Mouse (Mus musculus) inflammation-experienced regulatory T-cells, adult 6 months (primary cell): ENCODE results near the gene Pdcd11. TPM values are rescaled to one million over a fixed set of nuclear protein-coding genes. Genes with fewer than 3 reads are reported as not detected.

ENCODE experiments used
- ATAC-seq: one replicate; pipeline ENCODE4 v1.8.0; 2017
- polyA plus RNA-seq, 3 experiments: library from polyadenylated mRNA; unstranded; fragments of 100-300 nt; shearing (Covaris generic); gene quantifications; one replicate each; pipeline ENCODE4 v1.2.1; 2017

Gene Pdcd11
- polyA plus RNA-seq, result 1 to 10 TPM; 5.9 to 8.5 (median 7.3) TPM

DNA sequence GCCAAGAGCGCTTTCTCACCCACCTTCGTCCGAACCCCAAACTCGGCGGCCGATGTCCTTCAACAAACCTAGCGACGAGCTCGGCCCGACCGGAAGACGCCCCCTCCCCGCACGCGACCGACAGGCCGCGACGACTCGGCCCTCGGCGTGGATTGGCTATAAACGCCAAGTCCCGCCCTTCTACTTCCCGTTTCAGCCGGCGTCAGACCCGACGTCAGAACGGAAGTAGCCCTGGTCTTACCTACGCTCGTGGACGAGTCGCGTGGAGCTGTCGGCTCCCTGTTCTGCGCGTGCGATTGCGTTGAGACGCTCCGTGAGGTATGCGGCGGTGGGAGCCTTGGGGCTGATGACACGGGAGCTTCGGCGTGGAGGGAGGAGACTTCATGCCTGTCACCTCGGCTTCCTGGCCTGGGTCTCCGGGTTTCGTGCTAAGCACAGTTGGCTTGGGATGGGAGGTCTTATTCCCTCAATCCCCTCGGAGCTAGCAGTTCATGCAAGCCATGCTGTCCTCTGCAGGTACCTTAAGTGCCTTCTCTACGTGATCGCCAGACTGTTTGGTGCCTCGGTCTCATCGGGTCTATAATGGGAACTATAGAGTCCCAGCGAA, at the start of gene Pdcd11, which contains the start of gene Usmg5:
Gene Pdcd11 (plus strand): TSS at position 219 of the 607 bp plus-strand sequence.
Gene Usmg5 (minus strand): TSS at position 98 of the 607 bp plus-strand sequence.
- ATAC-seq, result peak; percentile 96

- ATAC-seq, result no peak
Measured at GRCm38 (mm10) chr19:47043608-47044007, 47.0 kb upstream of the Pdcd11 start.

DNA sequence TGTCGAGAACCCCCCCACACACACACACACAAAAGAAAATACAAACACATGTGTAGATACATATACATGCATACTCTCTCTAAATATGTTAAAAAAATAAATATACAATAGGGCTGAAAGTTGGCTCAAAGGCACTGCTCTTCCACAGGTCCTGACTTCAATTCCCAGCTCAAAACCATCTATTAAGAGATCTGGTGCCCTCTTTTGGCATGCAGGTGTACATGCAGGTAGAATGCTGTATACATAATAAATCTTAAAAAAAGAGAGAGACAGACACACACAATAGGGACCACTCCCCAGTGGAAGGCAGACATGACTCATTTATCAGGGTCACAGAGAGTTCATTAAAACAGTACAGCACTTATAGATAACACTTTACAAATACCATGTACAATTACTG, 44.2 kb upstream of the Pdcd11 start:
- no peak for ATAC-seq

DNA sequence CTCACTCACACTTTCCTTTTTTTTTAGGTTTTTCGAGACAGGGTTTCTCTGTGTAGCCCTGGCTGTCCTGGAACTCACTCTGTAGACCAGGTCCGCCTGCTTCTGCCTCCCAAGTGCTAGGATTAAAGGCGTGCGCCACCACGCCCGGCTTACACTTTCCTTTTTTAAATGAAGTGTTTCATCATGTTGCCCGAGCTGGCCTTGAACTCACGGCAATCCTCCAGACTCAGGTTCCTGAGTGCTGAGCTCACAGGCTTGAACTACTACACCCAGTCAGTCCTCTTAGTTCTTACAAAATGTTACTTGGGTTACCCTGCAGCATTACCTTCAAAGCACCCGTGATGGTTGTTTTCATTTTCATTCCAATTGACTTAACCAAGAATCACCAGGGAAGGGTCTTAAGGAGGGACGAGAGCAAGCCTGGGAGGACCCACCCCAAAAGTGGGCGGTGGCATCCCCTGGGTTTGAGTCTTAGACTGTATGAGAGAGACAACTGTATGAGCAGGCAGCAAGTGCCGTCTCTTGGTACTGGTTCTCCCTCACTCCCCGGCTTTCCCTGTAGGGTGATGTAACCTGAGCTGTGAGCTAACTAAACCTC, 43.2 kb upstream of the Pdcd11 start:
- ATAC-seq, result no peak

- no peak for ATAC-seq
Measured at GRCm38 (mm10) chr19:47049061-47049460, 41.5 kb upstream of the Pdcd11 start.

DNA sequence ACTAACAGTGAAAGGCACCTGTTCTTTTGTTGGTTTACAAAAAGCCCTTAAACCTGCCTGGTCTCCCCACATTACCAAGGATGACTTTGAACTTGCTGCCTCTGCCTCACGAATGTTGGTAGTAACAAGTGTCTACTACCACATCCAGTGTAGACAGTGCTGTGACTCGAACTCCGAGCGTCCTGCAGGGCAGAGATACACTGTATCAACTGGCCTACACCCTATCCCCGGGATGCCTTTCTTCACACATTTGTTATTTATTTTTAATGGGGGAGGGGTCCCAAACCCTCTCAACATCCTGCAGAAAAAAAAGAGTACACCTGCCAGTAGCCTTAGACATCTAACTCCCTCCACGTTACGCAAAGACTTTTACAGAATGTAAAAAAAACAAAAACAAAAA, 40.7 kb upstream of the Pdcd11 start:
- no peak for ATAC-seq

DNA sequence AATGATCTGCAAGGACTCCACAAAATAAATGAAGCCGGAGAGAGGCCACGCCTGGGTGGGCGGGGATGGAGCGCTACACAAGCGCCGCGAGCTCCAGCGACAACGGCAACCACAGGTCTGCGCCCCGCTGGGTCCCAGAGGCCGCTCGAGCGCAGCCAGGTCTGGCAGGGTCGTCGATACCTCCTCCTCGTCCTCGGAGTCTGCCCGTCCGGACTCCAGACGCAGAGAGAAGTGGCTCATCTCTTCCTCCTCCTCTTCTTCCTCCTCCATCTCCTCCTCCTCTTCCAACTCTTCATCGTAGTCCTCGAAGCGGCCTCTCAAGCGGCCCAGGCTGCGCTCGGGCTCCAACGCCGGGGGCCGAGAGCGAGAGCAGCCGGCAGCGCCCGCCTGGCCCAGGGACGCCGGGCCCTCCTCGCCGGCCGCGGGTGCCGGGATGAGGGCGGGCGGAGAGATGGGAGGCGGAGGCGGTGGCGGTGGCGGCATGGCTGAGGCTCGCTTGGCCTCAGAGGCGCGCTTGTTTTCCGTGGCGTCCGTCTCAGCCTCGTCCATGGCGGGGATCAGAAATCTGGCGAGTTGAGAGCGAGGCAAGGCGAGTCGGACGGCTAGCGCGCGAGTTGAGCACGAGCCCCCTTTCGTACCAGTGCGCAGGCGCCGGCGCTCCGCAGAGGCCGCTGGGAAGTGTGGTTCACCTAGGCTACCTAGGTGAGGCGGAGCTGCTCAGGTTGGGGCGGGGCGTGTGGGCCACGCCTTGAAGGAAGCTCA, 40.1 kb upstream of the Pdcd11 start, which contains the start of gene Pcgf6:
Gene Pcgf6 (minus strand): TSS at position 636 of the 762 bp plus-strand sequence.
- peak; percentile 95 for ATAC-seq

DNA sequence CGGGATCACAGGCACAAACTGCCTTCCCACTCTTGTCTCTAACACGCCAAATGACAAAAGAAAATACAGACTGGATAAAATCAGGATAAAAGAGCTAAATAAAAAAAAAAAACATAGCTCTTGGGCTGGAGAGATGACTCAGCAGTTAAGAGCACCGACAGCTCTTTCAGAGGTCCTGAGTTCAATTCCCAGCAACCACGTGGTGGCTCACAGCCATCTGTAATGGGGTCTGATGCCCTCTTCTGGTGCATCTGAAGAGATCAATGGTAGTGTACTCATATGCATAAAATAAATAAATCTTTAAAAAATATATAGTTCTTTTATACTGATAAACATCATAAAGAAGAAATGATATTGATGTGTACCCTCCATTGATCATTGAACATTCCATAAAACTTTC, 37.6 kb upstream of the Pdcd11 start:
- ATAC-seq, result no peak

DNA sequence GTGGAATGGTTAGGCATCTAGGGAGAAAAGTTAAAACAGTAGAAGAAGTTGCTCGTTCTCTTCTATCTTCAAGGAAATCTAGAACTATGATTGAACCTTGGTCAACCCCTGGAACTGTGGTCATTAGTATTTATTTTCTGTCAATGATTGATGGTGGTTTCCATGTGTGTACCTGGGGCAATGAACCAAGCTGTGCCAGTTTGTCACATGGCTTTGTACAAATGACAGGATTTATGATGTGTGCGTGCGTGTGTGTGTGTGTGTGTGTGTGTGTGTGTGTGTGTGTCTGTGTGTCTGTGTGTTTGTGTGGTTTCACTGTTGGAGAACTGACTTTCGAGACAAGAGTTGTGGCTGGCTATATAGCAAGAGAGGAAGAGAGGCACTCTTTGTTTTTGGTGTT, 37.1 kb upstream of the Pdcd11 start:
- ATAC-seq, result no peak

GRCm38 (mm10) chr19:47057684-47058083, 32.9 kb upstream of the Pdcd11 start:
- no peak for ATAC-seq

DNA sequence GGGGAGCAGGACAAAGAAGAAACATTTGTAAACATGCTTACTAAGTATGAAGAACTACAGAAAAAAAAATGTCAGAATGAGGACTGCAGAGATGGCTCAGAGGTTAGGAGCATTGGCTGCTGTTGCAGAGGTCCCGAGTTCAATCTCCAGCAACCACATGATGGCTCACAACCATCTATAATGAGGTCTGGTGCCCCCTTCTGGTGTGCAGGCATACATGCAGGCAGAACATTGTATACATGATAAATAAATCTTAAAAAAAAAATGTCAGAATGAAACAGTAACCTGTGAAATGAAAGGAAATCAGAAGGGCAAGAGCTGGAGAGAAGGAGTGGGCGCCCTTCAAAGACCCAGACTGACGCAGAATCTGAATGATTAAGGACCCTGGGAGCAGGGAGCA, 24.7 kb upstream of the Pdcd11 start:
- no peak for ATAC-seq

DNA sequence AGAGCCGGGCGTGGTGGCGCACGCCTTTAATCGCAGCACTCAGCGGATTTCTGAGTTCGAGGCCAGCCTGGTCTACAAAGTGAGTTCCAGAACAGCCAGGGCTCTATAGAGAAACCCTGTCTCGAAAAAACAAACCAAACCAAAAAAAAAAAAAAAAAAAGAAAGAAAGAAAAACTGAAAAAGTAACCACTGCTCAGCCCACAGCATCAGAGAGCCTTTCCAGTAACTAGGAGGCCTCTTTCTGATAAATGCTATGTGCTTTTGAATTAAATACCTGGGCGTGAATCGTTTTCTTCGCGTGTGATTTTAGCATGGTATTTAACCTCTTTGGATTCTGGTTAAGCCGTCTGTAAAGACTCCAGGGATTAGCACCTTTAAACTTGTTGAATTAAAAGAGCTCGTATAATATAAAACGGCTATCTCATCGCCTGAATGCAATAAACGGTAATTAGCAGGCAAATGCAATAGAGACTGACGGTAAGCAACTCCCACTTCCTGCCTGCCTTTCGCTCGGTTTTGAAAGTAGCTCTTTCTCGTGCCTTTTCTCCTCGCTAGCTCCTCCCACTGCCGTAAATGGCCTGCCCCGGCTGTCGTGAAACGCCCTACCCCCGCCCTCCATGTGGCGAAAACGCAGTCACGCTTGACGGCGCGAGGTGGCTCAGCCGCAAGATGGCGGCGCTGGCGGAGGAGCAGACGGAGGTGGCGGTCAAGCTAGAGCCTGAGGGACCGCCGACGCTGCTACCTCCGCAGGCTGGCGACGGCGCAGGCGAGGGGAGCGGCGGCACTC, 23.3 kb upstream of the Pdcd11 start, which contains the start of gene Taf5:
Gene Taf5 (plus strand): TSS at position 651 of the 787 bp plus-strand sequence.
- peak; percentile 71 for ATAC-seq

DNA sequence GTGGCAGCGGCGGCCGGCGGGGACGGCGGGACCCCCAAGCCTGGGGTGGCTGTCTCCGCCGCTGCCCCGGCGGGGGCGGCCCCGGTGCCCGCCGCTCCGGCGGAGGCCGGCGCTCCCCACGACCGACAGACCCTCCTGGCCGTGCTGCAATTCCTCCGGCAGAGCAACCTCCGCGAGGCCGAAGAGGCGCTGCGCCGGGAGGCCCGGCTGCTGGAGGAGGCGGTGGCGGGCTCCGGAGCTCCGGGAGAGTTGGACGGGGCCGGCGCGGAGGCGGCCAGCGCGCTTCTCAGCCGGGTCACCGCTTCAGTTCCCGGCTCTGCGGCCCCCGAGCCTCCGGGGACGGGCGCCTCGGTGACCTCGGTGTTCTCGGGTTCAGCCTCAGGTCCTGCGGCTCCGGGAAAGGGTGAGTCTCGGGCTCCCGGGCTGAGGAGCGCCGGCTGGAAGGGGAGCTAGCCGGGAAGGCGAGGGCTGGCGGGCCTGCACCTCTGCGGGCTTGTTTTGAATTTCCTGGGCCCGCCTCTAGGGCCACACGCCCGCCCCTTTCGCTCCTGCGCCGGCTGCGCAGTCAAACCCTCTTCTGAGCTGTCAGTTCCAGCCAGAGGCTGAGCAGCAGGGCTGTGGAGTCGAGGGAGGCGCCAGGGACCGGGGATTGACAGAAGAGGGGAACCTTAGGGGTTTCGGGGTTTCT, 22.5 kb upstream of the Pdcd11 start:
- ATAC-seq, result peak; percentile 94

DNA sequence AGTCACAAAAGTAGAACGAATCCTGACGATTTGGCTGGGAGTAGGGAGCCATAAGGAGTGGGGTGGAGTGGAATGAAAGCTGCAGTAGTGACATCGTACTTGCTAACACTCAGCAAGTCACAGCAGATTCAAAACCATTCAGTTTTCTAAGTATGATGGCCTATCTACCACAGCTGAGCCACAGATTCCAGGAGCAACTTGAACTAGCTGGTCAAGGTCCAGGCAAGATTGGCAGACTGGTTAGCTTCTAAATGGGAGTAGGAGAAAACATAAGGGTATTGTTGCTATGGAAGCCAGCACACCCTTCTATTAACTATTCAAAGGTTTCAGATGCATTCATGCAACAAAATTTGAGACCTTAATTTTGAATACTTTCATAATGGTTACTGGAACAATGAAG, 2.3 kb upstream of the Pdcd11 start:
- no peak for ATAC-seq

- ATAC-seq, result peak; percentile 39
Measured at GRCm38 (mm10) chr19:47089718-47090525, 646 bp upstream of the Pdcd11 start.

- no peak for ATAC-seq
Measured at GRCm38 (mm10) chr19:47101080-47101479, 10.5 kb downstream of the Pdcd11 start.

DNA sequence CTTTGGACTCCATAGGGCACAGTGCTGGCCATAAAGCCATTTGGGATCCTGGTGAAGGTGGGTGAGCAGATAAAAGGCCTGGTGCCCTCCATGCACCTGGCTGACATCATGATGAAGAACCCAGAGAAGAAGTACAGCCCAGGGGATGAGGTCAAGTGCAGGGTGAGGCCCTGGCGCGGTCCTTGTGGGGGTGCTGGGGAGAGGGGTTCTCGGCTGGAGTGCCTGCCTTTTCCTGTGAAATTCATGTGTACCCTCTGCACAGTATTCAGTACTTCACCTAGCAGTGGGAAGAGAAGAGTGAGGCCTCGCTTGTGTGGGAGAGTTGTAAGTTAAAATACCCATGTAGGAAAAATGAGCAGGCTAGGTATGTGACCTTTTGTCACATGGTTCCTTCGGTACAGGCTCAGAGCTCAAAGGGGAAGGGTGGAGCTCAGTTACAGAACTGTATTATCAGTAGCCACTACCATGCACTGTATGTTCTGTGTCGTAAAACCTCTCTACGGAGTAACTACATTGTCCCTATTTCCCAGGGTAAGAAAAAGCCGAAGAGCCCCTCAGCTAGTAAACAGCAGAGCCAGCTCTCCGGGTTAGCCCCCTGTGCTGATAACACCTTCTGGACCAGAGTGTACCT, 14.2 kb downstream of the Pdcd11 start:
- no peak for ATAC-seq

GRCm38 (mm10) chr19:47118634-47119033, 28.1 kb downstream of the Pdcd11 start:
- ATAC-seq, result no peak

DNA sequence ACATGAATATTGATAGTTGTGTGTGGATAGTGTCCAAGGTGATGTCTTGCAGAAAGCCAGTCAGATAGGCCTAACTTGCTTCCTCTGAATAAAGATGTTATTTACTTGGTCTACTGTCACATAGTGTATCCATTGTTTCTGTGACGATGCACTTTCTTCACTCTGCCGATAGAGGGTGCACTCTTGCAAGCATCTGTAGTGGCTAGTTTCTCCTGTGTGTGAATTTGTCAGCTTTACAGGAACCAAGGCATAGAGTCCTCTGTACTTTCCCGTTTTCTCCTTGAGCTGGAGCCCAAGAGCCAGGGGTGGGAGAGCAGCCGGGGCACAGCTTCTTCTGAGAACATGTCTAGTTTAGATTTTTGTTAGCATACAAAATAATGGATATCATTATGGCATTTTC, 30.5 kb downstream of the Pdcd11 start:
- no peak for ATAC-seq

- no peak for ATAC-seq
Measured at GRCm38 (mm10) chr19:47122802-47123201, 32.2 kb downstream of the Pdcd11 start.

GRCm38 (mm10) chr19:47128164-47128563, 37.6 kb downstream of the Pdcd11 start:
- no peak for ATAC-seq
